Mouse (Mus musculus) right cerebral cortex, postnatal 25 days (tissue): ENCODE data around the gene Zfp69.
A peak's percentile ranks its signal among the peaks of the same experiment; 100 is the strongest.

Experiments
- DNase-seq: peaks from one replicate; pipeline ENCODE4 v3.0.0; 2022

Gene Zfp69

GRCm38 (mm10) chr4:120885208-120886120, 66.0 kb downstream of the Zfp69 start:
- no peak for DNase-seq

DNA sequence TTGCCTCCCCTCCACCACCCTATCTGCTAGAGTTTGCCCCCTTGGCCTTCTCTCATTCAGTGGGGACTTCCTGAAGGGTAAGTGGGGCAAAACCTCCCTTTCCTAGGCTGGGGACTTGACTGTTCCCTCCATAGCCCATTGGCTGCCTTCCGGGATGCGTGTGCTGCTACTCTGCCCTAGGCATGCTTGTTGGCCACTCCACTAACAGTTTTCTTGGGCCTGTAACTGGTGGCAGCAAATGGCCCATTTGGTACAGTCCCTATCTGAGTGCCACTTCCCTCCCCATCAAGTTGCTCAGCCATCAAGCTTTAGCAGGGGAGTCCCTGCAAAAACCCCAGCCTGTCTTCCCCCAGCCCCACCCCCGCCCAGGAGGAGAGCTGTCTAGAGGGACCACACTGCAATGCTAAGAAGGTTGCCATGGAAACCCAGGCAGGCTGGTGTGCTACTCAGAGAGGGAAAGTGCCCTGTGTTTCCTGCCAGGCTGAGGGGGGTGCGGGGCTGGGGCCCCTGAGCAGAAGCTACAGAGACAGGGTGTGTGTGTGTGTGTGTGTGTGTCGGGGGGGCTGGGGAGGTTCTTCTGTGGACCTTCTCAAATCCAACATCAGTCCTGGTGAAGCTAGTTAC, 69.4 kb downstream of the Zfp69 start:
- peak; percentile 56 for DNase-seq

DNA sequence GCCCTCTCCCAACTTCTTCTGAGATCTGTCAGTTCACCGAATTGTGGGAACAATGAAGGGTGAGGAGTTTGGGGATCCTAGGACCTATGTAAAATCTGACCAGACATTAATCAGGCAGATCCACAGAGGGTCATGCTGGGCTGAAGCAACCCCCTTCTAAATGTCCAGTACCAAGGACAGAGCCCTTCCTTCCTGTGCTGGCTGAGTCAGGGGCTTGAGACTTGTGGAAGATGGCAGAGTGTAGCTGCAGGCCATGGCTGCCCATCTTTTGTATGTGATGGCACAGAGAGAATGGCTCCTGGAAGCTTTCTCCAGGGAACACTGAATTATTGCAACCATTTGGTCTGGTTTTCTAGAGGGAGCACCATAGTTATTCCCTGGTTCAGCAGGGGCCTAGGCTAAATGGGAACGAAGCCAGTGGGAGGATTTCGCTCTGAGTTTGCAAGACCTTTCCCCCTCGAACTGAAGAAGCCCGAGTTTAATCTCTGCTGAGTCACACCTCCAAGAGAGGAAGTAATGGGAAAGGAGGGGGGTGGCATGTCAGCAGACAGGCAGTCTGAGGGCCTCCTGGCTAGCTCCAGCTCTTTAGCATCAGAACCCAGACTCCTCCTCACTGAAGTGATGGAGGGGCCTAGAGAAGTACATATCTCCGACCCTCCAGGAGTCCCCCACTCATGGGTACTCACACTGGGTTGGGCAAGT, 70.6 kb downstream of the Zfp69 start:
- DNase-seq: no peak
